Mouse (Mus musculus): ENCODE measurements around the gene Cask.

- TF ChIP-seq POLR2A (IDR thresholded peaks at IDR 0.05; ENCODE audit: low read depth, low read length) (no peak), CTCF (IDR thresholded peaks at IDR 0.05; ENCODE audit: extremely low read depth, insufficient read depth, insufficient read length, insufficient replicate concordance) (no peak)
Observed at GRCm38 (mm10) chrX:13658616-13659140, 192.5 kb downstream of the Cask start.

Measured in spleen, adult 2 months (tissue).